Mouse (Mus musculus) lung, embryonic 16.5 days (tissue): ENCODE results near the gene E330014E10Rik. TPM values are rescaled to one million over a fixed set of nuclear protein-coding genes. Genes with fewer than 3 reads are reported as not detected.
"Not testable (repeated sequence)": the region's sequence is repeated elsewhere in the genome, so short reads cannot be mapped to it uniquely, and the experiment has no call there.

Experiments
- ATAC-seq: fragments of 200-750 bp; cut with Nextera tagmentation; 2 replicates; pipeline ENCODE4 v1.8.0; 2017; ENCODE audit warnings: low read depth, mild to moderate bottlenecking, moderate library complexity
- H3K27ac ChIP-seq: fragments of 300-500 bp; sonication (generic); 2 replicates; pipeline ENCODE4 v1.5.1; 2014; ENCODE audit warnings: mild to moderate bottlenecking, control low read depth, low read length
- H3K27me3 ChIP-seq: fragments of 300-500 bp; sonication (generic); 2 replicates; pipeline ENCODE4 v1.6.1; 2014; ENCODE audit warnings: low read depth, low read length, mixed read lengths; ENCODE audit not compliant: control insufficient read depth, insufficient read depth
- H3K36me3 ChIP-seq: fragments of 300-500 bp; sonication (generic); 2 replicates; pipeline ENCODE4 v1.6.1; 2014; ENCODE audit warnings: low read length; ENCODE audit not compliant: control insufficient read depth, insufficient read depth
- H3K4me1 ChIP-seq: fragments of 300-500 bp; sonication (generic); replicated peaks from 2 replicates; pipeline ENCODE4 v1.6.1; 2014; ENCODE audit warnings: low read length, mixed read lengths; ENCODE audit not compliant: control insufficient read depth, insufficient read depth
- H3K4me2 ChIP-seq: fragments of 300-500 bp; sonication (generic); 2 replicates; pipeline ENCODE4 v1.6.1; 2014; ENCODE audit warnings: low read depth, low read length, control low read depth
- H3K4me3 ChIP-seq: fragments of 300-500 bp; sonication (generic); 2 replicates; pipeline ENCODE4 v1.5.1; 2014; ENCODE audit warnings: mild to moderate bottlenecking, low read length, control low read depth
- H3K9ac ChIP-seq: fragments of 300-500 bp; sonication (generic); 2 replicates; pipeline ENCODE4 v1.6.1; 2014; ENCODE audit warnings: low read length, control low read depth
- H3K9me3 ChIP-seq: fragments of 300-500 bp; sonication (generic); 2 replicates; pipeline ENCODE4 v1.6.1; 2016; ENCODE audit warnings: low read length; ENCODE audit not compliant: control insufficient read depth
- WGBS: fragments of 180-500 bp; shearing (Covaris S2); extraction: QIAGEN DNeasy Blood & Tissue Kit; methylation state at CpG from one replicate; pipeline ENCODE4 v1.1.7; 2014; 5-methylcytosine and 5-hydroxymethylcytosine counted together
- polyA plus RNA-seq: library from polyadenylated mRNA; unstranded; fragments of >200 nt; fragmentation: Nextera tagmentation; extraction: Ambion mirVana; gene quantifications from 2 replicates; pipeline ENCODE4 v1.2.1, GENCODE M21; 2015

Gene E330014E10Rik
- not detected in 2 replicates for polyA plus RNA-seq

DNA sequence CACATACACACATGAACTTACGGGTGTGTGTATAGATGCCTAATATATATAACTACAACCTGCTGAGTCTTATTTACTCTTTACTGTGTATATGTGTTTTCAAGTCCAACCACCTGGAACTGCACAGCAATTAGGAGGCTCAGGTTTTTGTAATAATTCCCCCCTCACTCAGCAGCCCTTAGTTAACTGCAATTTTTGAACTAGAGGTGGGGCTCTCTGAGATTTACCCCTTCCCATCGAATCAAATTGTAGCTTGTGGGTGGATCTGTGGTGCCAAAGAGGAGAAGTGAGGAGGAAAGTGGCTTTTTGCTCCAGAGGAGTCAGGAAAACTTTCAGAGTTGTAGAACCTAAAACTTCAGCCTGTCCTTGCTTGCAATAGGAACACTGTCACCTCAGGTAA is at the start of gene E330014E10Rik:
E330014E10Rik (plus strand) TSS at position 301 of the 400 bp plus-strand sequence.
- H3K27me3 ChIP-seq, H3K4me3 ChIP-seq, H3K4me1 ChIP-seq, H3K4me2 ChIP-seq, H3K9ac ChIP-seq, ATAC-seq, H3K36me3 ChIP-seq, H3K9me3 ChIP-seq, H3K27ac ChIP-seq: not testable (repeated sequence)
- no CpG with 5 or more reads among the region's 2 CpGs for WGBS

DNA sequence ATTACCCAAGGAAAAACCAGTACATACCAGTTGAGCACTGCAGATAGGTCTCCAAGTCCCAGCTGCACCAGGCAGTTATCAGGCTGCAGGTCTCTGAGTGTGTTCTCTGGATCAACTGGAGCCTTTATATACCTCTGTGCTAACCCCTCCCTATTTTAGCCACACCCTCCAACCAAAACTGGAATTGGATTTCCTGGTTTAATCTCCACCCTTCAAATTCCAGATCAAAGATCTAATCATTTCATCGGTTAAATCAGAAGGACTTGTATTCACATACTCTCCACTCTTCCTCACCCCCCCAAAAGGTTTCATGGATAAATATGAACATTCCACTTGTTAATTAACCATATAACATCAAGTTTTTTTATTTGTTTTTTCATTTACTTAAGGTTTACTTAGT is 39.7 kb upstream of the E330014E10Rik start, which contains the start of gene Gm7978:
Gm7978 (minus strand) TSS at position 101 of the 400 bp plus-strand sequence.
- not testable (repeated sequence) for H3K36me3 ChIP-seq, H3K4me1 ChIP-seq, H3K9me3 ChIP-seq, H3K9ac ChIP-seq, H3K27ac ChIP-seq, H3K27me3 ChIP-seq, H3K4me2 ChIP-seq, H3K4me3 ChIP-seq, ATAC-seq
- WGBS, result no CpG with 5 or more reads among the region's 1 CpGs

DNA sequence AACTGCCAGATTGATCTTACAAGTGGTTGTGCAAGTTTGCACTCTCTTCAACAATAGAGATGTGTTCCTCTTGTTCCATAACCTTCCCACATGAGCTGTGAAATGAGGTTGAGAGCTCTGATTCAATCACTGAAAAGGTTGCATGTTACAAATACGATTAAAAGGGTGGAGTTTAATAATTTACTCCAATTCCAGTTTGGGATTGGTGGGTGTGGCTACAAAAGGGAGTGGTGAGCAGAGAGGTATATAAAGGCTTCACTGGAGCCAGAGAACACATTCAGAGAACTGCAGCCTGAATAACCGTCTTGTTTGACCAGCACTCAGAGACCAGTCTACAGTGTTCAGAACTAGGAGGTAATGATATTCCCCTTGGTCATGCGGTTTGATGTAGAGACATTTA is 34.1 kb upstream of the E330014E10Rik start, which contains the start of gene Gm7982:
Gm7982 (plus strand) TSS at position 301 of the 400 bp plus-strand sequence.
- not testable (repeated sequence) for H3K9me3 ChIP-seq, H3K9ac ChIP-seq, H3K36me3 ChIP-seq, H3K4me1 ChIP-seq, ATAC-seq, H3K4me3 ChIP-seq, H3K4me2 ChIP-seq, H3K27me3 ChIP-seq, H3K27ac ChIP-seq
- no CpG with 5 or more reads among the region's 3 CpGs for WGBS

DNA sequence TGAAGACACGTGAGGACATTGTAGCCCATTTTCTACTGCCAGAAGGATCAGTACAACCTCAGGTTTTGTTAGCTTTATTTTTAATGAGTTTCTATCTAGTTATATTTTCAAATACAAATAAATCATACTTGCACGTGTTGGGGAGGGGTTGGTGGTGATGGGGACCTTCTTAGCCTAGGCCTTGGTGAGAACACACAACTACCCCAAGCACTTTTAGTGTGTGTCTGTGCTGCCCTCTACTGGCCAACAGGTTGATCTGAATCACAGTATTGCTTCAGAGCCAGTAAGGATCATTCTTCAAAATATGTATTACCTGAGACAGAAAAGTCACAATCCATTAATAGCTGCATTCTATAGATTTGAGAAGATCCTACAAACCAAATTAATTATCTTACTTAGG is 35.1 kb downstream of the E330014E10Rik start:
- 53% methylated on average over 2 of the region's 2 CpGs for WGBS
- H3K4me2 ChIP-seq, H3K9me3 ChIP-seq, H3K9ac ChIP-seq, H3K36me3 ChIP-seq, H3K4me3 ChIP-seq, H3K27ac ChIP-seq, H3K4me1 ChIP-seq, ATAC-seq, H3K27me3 ChIP-seq: not testable (repeated sequence)

DNA sequence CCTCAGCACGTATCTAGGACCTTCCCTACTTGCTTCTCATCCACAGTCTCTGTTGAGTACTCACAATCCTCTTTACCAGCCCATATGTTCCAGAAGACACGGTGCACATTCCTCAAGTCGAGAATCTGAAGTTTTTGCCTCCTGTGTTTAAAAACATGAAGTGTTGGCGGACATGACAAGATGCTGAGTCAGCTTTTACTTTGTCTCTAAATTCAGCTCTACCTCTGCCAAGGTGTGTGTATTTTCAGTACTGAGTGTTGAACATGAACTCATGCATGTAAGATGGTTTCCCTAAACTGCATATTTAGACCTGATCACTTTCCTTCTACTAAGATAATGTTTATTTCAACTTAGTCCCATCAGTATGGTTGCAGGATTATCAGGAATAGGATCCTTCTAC is 60.8 kb downstream of the E330014E10Rik start:
- ATAC-seq, result no peak

DNA sequence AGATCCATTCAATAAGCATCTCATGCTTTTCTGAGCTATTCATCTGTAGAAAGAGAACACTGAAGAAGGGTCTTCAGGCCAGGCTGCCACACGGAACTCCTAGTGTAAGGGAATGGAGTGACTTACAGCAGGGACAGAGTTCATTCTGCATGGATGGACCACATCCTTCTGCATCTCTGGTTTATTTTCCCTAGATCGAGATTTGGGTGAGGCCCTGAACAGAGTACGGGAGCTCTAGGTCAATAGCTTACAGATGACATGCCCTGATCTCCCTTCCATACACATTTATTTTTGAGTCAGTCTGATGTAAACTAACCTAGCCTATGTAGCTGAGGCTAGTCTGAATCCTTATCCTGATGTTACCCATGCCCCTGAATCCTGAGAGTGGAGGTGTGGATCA is 78.2 kb downstream of the E330014E10Rik start:
- H3K4me3 ChIP-seq, result no peak overlapping the region
- H3K9ac ChIP-seq, result no peak overlapping the region
- H3K4me2 ChIP-seq, result no peak overlapping the region
- 78% methylated on average over 3 of the region's 3 CpGs for WGBS
- no peaks in the 10 kb centered on the region for H3K4me1 ChIP-seq
- no peak for ATAC-seq
- no peaks in the 10 kb centered on the region for H3K27me3 ChIP-seq
- H3K27ac ChIP-seq, result no peak overlapping the region
- no peaks in the 10 kb centered on the region for H3K36me3 ChIP-seq
- H3K9me3 ChIP-seq, result no peaks in the 10 kb centered on the region

More for the DNA sequence above, 60.8 kb downstream of the E330014E10Rik start:
- Histone ChIP-seq H3K36me3 (no peaks in the 10 kb centered on the region), H3K4me3 (no peak overlapping the region), H3K4me2 (no peak overlapping the region), H3K27ac (no peak overlapping the region), H3K4me1 (no peaks in the 10 kb centered on the region), H3K27me3 (no peaks in the 10 kb centered on the region), H3K9ac (no peak overlapping the region), H3K9me3 (no peaks in the 10 kb centered on the region)
- WGBS, result 60% methylated on average over 4 of the region's 4 CpGs

Other genes starting within 250 kb of the E330014E10Rik start
- gene Gm7971, start 181.1 kb upstream of the E330014E10Rik start, polyA plus RNA-seq, result not detected in 2 replicates
- not detected in 2 replicates for gene Gm7978, start 39.8 kb upstream of the E330014E10Rik start, polyA plus RNA-seq
- not detected in 2 replicates for gene Gm7982, start 34.0 kb upstream of the E330014E10Rik start, polyA plus RNA-seq
- gene Cxcl13, start 181.0 kb downstream of the E330014E10Rik start, polyA plus RNA-seq, result 10.9 and 16.7 TPM in 2 replicates